Mouse (Mus musculus): ENCODE results near the gene Klre1.

Klre1 gene

DNA sequence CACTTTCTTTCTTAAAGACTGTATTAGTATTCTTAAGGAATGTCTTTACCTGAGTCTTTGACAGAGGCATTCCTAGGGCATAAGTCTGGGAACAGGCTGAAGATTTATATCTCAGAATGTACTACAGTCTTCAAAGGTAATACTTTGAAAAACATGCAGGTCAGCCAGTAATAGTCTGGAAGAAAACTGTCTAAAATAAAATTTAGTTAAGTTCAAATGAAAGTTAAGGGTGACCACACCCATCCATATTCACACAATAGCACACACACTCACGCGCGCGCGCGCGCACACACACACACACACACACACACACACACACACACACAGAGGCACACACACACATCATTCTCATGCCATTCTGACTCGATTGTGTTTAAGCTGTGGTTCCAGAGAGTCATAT is at the start of gene Klre1:
Gene Klre1, plus strand, starts transcription at position 301 of the 400 bp plus-strand sequence.
- no peak for DNase-seq (ENCODE audit: low spot score in 2 of 2)

DNA sequence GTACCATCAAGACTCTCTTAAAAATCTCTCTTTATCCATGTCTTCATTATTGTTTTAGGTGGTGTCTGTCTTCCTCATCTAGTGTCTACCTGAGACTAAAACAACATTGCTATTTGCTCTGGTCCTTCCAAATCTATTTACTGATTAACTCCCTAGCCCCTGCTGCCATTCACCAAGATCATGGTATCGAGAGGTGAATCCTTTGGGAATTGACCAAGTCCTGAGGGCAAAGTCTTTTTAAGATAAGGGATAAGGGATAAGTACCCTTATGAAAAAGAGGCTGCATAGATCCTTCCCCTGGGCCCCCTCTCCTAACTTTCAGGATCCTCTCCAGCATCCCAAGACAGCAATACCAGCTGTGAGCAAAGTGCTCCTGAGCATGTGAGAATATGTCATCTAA is 48.1 kb upstream of the Klre1 start:
- DNase-seq (ENCODE audit: low spot score in 2 of 2): no peak

DNA sequence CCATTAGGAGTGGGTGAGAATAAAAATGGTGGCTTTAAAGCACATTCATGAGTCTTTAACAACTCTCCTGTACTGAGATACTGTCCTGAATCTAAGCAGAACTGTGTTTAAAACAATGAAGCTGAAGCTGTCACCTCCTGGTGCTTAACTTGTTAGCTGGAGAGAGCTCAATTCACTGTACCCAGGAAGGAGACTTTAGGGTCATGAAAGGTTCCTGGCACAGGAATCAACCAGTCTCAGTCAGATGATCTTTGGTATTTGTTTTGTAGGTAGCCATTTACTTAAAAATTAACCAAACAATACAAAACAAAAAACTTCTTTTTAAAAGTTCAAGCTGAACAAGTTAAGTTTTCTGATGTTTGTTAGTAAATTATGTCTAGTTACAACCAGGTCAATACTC is 47.4 kb upstream of the Klre1 start:
- no peak for DNase-seq (ENCODE audit: low spot score in 2 of 2)

DNA sequence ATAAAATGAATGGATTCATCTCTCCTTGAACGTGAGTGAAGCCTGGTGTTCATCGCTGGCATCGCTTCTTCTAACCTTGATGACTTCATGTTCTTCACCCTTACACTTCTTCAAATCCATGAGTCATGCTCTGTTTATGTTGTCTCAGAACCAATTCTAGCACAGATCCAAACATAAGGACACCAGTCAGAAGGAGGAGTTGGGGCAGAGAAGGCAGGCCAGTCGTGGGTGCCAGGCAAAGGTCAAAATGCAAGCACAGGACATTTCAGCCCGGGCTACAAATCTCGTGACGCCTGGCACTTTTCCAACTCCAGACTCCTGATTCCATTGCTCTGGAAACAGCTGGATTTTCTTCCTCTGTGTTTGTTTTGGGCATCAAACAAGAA is 45.2 kb upstream of the Klre1 start:
- DNase-seq (ENCODE audit: low spot score in 2 of 2): peak; percentile 38 to 44

DNA sequence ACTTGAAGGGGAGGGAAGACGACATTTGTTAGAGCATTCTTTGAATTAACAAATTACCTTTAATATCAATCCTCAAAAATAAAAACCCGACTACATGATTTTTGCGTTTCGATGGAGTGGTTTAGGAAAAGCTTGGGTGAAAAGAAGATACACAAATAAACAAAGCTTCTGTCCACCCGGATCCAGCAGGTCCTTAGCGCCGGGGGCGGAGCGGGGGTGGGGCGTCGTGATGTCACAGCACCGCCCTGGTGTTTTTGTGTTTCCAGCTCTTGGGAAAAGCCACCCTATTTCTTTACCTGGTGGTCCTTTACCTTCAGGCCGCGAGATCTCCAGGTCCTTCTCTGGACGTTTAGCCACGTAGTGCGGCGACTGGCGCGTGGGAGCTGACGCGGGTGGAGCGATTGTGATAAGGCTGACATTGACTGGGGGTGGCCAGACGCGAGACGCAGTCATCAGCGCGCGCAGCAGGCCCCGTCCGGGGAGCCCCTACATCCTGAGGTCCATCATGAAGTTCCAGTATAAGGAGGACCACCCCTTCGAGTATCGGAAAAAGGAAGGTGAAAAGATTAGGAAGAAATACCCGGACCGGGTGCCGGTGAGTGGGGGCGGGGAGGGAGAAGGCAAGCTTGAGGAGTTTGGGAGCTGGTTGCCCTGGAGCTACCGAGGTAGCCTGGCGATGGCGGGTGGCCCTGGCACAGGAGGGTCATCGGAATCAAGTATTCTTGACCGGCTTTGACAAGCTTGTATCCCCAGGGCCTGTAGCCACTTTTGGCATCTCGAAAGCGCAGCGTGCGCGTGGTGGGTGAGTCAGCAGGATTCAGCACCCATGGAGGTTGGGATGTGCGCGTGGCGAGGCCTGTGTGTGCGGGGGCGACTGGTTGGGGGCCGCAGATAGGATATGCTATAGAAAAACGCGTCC is 44.5 kb upstream of the Klre1 start, which contains the start of gene Gabarapl1:
Gene Gabarapl1, plus strand, starts transcription at position 219 of the 919 bp plus-strand sequence.
- peak; percentile 75 to 77 for DNase-seq (ENCODE audit: low spot score in 2 of 2)

DNA sequence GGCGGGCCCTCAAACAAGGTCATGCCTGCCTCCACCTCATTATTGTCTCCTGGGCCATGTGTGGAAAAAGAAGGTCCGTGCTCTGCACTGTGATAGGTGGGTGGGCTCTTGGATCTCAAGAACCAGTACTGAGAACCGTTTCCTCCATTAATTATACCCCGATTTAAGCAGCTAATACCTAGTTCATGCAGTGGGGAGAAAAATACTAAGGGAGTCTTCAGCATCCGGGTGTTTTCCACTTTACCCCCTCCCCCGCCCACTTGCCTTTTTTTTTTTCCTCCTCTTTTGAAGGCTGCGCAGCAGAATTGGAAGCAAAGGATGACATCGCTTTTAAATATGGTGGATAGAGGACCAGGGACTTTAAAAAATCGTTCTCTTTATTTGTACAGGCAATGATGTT is 43.6 kb upstream of the Klre1 start:
- DNase-seq (ENCODE audit: low spot score in 2 of 2): no peak

DNA sequence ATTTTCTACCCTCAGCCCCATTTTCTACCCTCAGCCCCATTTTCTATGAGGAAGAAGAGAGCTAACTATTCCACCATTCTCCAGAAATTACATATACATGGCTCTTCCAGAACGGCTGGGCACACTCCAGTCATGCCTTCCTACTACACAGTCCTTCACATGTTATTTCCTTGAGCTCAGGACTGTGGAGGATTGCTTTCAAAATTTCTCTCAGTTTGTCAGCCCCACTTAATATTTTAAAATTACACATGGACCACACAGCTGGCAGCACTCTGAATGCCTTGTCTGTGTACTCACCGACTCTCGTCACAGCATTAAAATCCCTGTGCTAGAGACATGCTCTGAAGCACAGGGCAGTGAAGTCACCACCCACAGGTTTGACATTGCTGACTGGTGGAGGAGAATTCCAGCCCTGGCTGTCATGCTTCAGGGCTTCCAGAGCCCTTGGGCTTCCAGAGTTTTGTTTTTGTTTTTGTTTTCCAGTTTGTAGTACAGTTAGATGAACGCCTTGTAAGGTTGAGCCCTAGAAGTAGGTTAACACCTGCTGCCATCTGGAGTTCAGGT is 43.0 kb upstream of the Klre1 start:
- DNase-seq (ENCODE audit: low spot score in 2 of 2): no peak

DNA sequence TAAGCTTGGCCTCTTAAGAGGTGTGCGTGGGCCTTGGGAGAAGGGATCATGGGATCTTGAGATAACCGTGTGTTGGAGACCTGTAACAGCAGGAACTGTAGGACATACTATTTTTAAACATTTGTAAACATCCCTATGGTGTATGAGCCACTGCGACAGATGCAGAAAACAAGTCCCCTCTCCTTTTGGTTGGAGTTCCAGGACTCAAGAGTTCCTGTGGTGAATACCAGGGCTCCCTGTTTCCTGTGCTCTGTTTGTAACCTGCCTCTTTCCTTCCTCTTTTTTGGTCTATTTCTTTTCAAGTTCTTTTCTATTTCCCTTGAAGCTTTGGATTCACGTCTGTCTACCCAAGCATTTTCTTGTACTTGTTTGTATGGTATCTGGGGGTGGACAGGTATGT is 42.0 kb upstream of the Klre1 start:
- no peak for DNase-seq (ENCODE audit: low spot score in 2 of 2)

DNA sequence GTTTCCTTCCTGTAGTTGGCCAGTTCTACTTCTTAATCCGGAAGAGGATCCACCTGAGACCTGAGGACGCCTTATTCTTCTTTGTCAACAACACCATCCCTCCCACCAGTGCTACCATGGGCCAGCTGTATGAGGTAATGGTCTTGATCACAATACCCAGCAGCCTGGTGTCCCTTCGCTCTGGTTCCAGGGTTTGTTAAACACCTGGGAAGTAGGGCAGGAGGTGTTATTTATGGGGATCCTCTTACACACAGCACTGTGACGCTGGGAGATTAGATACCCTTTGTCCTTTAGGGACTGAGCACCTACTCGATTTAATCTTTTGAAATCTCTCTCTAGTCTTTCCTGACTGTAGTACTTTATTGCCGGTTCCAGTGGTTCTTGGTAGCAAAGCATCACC is 39.1 kb upstream of the Klre1 start:
- DNase-seq (ENCODE audit: low spot score in 2 of 2): no peak

DNA sequence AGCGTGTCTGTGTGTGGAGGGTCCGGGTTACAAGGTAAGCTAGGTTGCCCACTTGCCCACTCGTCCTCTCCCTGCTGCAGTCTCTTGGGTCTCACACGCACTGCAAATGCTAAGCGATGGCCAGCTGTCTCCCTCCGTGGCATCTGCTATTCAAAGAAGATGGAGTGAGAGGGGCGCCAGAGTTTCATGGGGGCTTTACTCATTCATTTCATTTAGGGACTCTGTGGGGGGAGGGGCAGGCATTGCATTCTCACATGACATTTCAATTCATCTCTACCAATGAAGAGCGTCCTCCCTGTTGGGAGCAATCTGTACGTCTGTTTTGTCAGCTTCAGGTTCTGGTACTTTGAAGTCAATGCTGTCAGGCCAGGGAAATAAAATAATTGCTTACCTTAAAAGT is 35.8 kb upstream of the Klre1 start:
- no peak for DNase-seq (ENCODE audit: low spot score in 2 of 2)

DNA sequence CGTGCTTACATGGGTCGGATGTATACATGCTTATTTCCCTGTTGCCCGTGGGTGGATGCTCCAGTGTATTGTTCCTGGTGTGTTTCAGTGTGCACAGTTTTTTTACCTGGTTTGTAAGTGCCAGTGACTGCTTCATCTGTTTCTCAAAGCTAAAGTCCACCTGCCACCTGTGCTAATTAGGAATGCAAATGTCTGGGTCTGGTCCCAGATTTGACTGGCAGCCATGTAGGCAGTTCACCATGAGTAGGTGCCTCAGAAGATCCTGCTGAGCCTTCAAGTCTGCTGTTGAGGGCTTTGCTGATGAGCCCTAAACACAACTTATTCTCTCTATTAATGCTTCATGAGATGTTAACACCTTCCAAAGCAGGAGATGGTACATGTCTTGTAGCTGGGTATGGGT is 35.2 kb upstream of the Klre1 start:
- no peak for DNase-seq (ENCODE audit: low spot score in 2 of 2)

DNA sequence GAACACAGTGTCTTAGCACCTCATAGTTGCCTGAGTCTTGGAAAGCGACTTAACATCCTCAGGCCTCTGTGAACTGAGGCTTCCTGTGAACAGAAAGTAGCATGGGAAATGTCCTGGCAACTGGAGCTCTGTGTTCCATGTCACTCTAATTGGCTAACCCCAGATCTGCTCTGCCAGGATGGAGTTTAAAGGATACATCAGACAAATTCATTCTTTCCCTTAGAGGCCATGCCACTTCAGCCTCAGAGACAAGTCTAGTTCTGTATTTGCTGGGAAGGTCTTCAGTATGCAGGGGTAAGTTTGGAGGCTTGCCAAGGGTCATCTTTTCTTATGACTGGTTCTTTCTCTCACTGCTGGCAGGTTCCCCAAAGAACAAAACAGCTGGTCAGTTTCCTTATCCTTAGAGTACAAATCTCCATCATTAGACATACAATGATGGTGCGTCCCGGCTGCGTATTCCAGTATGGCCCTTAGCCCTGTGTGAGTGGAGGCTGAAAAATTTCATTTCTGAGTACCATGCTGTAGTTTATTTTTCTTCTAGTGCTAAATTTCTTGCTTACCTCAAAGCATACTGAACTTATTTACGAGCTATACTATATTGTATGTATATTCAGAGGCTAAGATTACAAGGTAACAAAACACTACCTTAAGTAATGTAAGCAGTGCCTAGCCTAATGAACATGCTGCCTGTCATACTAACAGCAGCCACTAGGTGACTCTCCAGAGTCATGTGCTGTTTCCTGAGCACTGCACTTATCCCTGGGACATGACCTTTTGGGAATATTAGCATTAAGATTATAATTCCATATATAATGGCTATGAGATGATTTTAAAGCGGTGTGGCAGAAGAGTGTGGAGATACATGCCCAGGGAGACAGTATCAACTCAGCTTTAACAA is 33.7 kb upstream of the Klre1 start:
- DNase-seq (ENCODE audit: low spot score in 2 of 2): peak in 1 of 2 experiments; percentile 38

DNA sequence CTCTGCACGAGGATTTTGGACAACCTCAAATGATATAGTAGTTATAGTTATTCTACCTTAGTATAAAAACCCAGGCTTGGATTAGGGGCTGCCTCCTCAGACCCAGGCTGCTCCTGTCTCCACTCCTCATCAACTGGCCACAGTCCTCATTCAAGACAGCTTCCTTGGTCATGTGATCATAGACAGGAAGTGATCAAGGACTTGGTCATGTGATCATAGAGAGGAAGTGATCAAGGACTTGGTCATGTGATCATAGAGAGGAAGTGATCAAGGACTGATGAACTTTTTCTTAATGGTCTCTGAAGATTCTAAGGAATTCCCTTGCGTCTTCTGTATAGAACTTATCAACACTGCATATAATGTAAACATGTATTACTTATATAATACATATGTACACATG is 30.4 kb upstream of the Klre1 start:
- no peak for DNase-seq (ENCODE audit: low spot score in 2 of 2)

DNA sequence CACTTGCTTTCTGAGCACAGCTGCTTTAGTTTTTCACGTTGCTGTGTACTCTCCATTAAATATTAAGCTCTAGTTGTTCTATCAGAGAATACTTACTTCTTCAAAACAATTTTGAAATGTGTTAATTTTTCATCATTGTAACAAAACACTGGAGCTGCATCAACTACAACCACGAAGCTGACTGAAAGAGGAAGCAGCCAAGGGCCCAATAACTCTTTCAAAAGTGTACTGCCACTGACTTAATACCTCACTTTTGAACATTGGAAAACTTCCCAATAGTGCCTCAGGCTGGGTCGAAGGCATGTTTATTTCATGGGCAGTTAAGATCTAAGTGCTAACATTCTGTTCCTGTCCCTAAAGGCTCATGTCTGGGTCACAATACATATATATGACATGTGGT is 29.7 kb upstream of the Klre1 start:
- DNase-seq (ENCODE audit: low spot score in 2 of 2): no peak

DNA sequence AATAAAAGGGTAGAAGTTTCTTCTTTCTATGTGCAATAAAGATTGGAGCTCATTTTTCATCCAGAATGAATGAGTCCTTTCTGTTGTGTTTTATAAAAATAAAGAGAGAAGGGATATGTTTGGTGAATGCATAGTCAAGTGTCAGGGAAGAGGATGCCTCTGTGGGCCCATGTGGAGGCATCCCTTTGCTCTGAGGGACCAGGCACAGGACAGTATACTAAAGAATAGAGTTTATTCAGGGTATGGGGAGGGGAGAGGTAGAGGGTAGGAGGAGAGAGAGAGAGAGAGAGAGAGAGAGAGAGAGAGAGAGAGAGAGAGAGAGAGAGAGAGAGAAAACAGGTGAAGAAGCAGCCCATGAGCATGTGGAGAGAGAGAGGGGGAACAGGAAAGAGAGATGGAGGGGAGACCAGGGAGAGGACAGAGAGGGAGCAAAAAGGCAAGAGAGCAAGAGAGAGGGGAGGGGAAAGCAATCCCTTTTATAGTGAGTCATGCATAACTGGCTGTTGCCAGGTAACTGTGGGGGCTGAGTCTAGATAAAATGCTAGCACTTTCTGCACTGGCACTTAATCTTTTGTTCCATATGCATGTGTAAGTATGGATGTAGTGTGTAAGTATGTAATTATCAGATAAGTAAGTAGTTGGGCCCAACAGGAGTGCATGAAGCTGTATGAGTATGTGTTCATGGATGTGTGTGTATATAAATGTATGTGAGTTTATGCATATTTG is 20.2 kb upstream of the Klre1 start:
- DNase-seq (ENCODE audit: low spot score in 2 of 2): no peak

DNA sequence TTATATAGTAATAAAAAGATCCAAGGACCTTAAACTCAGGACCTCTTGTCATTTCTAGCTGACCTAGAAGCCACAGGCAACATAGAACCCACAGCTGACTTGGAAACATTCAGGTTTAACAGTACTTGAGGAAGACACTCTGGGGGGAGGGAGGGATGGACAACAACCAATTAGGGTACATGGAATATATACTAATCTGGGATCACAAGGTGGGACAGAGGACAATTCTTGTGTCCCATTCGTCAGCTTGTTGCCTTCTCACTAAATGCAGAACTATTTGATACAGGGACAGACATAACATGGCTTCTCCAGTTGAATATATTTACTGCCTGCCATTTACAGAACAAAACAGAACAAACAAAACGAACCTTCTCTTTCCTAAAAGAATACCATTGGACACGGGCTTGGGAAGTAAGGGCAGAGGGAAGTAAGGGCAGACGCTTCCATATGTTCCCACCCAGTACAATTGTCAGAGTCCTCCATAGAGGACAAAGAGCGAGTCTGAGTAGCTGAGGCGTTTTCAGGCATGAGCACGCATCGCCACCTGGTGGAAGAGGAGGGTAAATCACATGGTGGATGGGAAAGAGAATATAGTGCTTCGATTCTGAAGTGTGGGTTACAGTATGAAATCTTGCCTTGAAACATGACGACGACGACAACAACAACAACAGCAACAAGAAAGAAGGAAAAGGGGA is 18.6 kb upstream of the Klre1 start:
- peak; percentile 25 to 55 for DNase-seq (ENCODE audit: low spot score in 2 of 2)

DNA sequence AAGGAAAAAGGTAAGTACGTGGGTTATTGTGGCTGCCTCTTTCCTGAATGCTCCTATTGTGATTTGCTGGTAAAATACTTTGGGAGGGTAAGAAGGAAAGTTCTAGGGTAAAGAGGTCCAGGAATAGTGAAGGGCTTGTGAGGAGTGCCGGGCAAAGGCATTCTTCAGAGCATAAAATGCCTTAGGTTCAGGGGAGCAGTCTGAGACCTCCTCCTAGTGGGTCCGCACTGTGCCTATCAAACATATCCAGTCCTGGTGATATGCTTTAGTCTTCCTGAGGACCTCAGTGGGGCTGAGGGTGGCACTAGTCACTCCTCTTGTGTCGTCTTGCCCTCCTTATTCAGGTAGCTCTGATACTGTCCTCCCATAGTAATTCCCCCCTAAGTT is 18.1 kb upstream of the Klre1 start:
- DNase-seq (ENCODE audit: low spot score in 2 of 2): no peak

DNA sequence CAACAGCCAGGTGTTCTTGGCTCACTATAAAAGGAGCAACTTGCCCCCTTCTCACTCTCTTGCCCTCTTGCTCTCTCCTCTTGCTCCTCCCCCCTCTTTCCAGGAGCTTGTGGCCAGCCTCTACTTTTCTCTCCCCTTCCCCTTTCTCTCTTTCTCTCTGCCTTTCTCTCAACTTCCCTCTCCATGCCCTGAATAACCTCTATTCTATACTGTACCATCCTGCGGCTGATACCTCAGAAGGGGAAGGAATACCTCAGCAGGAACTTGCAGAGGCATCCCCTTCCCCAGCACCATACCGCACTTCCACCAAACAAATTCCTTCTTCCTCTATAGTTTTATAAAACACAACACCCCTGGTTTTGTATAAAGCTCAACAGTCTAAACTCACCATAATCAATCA is 12.4 kb upstream of the Klre1 start:
- DNase-seq (ENCODE audit: low spot score in 2 of 2): no peak

DNA sequence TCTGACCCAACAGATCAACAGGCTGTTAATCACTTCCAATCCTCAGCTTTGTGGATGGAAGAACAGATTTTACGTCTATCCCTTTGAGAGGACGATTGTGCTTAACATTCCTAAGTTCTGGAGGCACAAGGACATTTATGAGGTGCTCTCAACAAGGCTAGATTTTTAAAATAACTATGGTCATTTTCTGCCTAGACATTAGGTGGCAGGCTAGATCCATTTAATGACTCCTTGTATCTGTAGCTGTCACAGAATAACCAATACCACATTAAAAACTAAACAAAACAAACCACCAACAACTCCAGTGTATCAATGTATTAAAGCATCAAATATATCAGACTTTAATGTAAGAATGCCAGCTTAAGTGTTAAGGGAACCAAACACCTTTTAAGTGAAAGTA is 2.4 kb upstream of the Klre1 start:
- DNase-seq (ENCODE audit: low spot score in 2 of 2): no peak

DNA sequence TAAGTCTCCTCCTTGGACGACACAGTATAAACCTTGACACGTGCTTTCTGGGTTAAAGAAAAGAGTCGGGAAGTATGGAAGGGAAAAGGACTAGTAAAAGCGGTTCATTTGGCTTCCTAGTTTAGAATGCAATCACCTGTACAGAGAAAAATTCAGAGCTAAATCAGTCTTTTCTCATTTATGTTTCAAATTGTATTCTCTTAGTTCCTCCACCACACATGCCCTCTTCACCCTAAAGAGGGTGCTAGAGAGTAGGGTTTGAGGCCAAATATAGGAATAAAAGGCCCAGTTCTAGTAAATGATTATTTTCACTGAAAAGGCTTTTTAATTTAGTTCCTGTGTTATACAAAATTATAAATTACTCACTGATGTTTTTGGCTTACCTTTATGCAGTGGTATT is 3.6 kb downstream of the Klre1 start:
- no peak for DNase-seq (ENCODE audit: low spot score in 2 of 2)

DNA sequence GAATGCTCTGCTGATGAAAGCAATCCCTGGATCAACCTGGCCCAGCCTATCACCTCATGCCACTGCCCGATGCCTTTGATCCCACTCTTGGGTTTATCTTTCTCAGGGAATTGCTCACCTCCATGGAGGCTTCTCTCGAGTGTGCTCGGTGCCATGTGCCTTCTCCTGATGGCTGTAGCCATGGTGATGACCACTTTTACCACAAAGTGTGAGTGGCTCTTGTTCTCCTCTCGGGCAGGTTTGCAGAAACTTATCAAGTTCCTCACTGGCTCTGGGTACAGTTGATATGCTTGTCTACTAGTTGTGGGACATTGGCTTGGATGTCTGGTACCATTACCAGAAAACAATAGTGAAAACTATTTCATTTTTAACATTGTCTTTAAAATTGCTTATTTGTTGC is 4.2 kb downstream of the Klre1 start:
- no peak for DNase-seq (ENCODE audit: low spot score in 2 of 2)
